Mouse (Mus musculus) G1E (cell line): ENCODE data around the gene Fxyd1.

Experiments used
- CTCF ChIP-seq: IDR thresholded peaks from 2 replicates; pipeline ENCODE4 v1.5.1; 2012; ENCODE audit warnings: low read depth, low read length, inconsistent platforms, mixed read lengths
- GATA1 ChIP-seq: IDR thresholded peaks from 2 replicates; pipeline ENCODE4 v1.6.1; 2012; ENCODE audit warnings: borderline replicate concordance, low read length, inconsistent platforms, mixed read lengths
- POLR2AphosphoS5 ChIP-seq: IDR thresholded peaks from 2 replicates; pipeline ENCODE4 v1.6.1; 2012; ENCODE audit warnings: low read depth, low read length, inconsistent platforms; ENCODE audit not compliant: insufficient replicate concordance
- TAL1 ChIP-seq: conservative IDR thresholded peaks from 2 replicates; pipeline ENCODE4 v1.6.1; 2012; ENCODE audit warnings: low read depth, low read length, inconsistent platforms, mixed read lengths

GRCm38 (mm10) chr7:31058211-31058610 lies 1.2 kb upstream of the Fxyd1 start:
- TF ChIP-seq CTCF = no peak
- TF ChIP-seq POLR2AphosphoS5 = no peak
- TF ChIP-seq TAL1 = no peak
- no peak for TF ChIP-seq GATA1
